Mouse (Mus musculus): Measurements from ENCODE around the gene Slc6a4. TPM values are rescaled to one million over a fixed set of nuclear protein-coding genes. Genes with fewer than 3 reads are reported as not detected.

Gene Slc6a4
- 0.42 to 0.86 TPM in 2 of 4 replicates, not detected in the others for total RNA-seq (2023; ENCODE audit: inconsistent age)

DNA sequence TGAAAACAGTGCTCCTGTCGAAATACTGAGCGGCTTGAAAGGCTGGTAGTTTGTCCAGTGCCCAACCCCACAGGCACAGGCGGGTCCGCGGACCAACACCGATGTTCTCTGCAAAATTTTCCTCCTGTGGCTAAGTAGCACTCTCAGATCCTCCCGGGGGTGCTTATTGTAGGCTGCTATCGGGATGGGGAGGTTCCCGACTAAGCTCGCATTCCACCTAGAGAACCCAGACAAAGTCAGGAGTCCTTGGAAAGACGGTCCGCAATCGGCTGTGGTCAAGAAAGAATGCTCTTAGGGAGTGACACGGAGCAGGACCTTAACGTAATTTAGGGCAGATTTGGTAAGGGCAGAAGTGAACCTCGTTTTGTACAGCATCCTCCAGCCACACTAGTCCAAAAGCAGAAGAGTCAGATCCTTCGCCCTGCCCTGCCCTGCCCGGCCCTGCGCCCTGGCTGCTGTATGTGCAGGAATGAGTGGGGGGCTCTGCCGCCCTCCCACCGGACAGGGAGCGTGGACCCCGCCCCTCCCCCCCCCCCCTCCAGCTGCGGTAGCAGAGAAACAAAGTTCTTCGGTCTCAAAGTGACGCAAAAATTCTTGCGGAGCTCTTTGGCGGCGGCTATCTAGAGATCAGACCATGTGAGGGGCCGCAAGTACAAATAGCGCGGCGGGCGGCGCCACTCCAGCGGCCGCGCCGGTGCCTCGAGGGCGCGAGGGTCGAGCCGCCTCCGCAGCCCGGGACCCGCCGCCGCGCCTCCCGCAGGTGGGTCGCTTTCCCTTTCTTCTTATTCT, at the start of gene Slc6a4:
Slc6a4 (plus strand) TSS at position 688 of the 789 bp plus-strand sequence.

DNA sequence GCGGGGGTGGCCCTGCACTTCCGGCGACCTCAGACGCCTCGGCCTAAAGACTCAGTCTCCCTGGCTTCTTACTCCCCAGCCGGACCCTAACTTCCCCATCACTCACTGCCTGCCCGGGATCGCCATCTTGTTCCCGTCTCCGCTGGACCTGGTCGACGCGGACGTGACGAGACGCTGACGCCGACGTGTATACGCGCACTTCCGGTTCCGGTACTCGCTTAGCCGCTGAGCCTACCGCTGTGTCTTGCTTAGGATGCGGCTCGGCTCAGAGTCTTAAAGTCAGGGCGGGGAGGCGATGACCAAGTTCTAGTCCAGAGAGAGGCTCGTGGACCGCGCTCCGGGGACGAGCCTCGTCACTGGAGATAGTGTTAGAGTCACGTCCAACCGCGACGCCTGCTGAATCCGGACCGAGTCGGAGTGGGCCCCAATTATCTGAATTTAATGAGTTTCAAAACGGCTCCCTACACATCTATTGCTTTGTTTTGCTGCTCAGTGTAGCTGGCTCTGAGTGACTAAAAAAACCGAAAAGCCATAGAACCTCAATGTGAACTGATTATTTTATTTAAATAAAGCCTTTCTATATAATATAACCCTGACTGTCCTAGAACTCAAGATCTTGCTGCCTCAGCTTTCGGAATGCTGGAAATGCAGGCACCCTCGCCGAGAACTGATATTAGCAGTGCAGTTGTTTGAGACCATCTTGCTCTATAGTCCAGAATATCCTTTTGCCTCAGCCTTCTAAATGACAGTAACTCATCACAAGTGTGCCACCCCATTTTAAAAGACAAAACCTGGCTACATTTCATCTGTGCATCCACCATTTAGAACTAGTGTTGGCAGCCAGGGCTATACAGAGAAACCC, 80.1 kb downstream of the Slc6a4 start, which contains the start of gene Nsrp1:
Nsrp1 (minus strand) TSS at position 163 of the 862 bp plus-strand sequence.

Other genes with a start within 250 kb of the Slc6a4 start
- gene Gosr1, start 235.0 kb upstream of the Slc6a4 start, total RNA-seq (2023; ENCODE audit: inconsistent age), result 38.1 to 49.8 TPM (median 45.2 TPM) in 4 replicates
- 1.0 to 2.2 TPM (median 2.0 TPM) in 4 replicates for gene Cpd, start 151.6 kb upstream of the Slc6a4 start, total RNA-seq (2023; ENCODE audit: inconsistent age)
- gene Tmigd1, start 96.4 kb upstream of the Slc6a4 start, total RNA-seq (2023; ENCODE audit: inconsistent age), result not detected in 4 replicates
- 42.4 to 55.2 TPM (median 46.8 TPM) in 4 replicates for gene Blmh, start 73.8 kb upstream of the Slc6a4 start, total RNA-seq (2023; ENCODE audit: inconsistent age)
- gene Nsrp1, start 79.8 kb downstream of the Slc6a4 start, total RNA-seq (2023; ENCODE audit: inconsistent age), result 25.7 to 32.4 TPM (median 30.3 TPM) in 4 replicates
- 0.51 to 0.66 TPM (median 0.57 TPM) in 4 replicates for gene Efcab5, start 190.4 kb downstream of the Slc6a4 start, total RNA-seq (2023; ENCODE audit: inconsistent age)
- gene Ssh2, start 217.7 kb downstream of the Slc6a4 start, total RNA-seq (2023; ENCODE audit: inconsistent age), result 151 to 164 TPM (median 154 TPM) in 4 replicates

Measured in B cell, adult (primary cell).